Mouse (Mus musculus): ENCODE measurements around the gene Mpc1.
A peak's percentile ranks its signal among the peaks of the same experiment; 100 is the strongest.
"Not testable (repeated sequence)": the region's sequence is repeated elsewhere in the genome, so short reads cannot be mapped to it uniquely, and the experiment has no call there.

Gene Mpc1

DNA sequence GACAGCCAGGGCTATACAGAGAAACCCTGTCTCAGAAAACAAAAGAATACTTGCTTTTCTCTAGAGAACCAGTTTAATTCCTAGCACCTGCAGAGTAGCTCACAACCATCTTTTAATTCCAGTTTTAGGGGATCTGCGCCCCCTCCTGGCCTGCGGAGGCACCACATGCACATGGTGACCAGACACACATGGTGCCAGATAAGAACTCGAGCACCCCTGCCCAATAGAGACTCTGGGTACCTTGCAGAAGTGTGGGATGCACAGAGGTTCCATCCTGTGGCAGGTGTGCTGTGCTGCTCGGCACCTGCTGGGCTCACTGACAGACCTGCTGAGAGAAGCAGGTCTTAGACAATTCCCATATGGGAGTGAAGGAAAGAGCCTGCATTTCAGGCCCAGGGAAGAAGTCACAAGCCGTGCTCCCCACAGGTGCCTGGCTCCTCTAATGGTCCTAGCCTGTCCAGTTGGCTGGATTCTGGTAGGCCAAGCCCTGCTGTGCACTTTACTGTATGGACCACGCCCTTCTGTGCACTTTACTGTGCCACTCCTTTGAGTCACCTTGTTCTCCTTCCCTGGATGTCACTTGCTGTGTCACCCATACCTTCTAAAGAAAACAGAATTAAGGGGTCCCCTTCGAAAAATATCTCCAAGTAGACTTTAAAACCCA, 45.9 kb downstream of the Mpc1 start:
- DNase-seq (ENCODE audit: low read depth, low spot score), result no peak

DNA sequence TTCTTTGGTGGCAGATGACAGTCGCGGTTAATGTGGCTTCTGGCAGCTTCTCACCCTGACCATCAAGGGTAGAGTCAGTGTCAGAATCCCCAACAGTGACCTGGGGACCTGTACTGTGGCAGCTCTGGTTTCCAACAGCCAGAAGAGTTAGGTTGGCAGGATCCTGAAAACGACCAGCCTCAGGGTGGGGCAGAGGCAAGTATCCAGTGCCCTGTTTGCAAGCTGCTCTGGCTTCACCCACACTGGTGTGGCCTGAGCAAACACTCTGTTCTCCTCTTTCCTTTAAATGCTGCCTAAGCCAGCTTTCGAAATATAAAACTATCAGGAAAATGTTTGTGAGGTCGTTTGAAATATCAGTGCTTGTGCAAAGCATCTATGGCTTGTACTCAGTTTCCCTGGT, 47.9 kb downstream of the Mpc1 start:
- no peak for DNase-seq (ENCODE audit: low read depth, low spot score)

DNA sequence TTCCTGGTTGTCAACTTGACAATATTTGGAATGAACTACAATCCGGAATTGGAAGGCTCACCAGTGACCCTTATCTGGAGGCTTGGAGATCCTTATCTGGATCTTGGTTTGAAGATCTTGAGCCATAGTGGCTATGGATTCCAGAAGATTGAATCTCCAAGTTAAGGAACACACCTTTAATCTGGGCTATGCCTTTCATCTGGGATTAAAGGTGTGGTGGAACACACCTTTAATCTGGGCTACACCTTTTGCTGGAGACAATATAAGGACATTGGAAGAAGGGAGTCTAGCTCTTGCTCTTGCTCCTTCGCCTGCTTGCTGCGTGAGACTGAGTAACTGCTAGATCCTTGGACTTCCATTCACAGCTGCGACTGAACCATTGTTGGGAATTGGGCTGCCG, 54.5 kb downstream of the Mpc1 start, which contains the start of gene Prr18:
Gene Prr18, plus strand, starts transcription at position 301 of the 400 bp plus-strand sequence.
- DNase-seq (ENCODE audit: low read depth, low spot score), result not testable (repeated sequence)

DNA sequence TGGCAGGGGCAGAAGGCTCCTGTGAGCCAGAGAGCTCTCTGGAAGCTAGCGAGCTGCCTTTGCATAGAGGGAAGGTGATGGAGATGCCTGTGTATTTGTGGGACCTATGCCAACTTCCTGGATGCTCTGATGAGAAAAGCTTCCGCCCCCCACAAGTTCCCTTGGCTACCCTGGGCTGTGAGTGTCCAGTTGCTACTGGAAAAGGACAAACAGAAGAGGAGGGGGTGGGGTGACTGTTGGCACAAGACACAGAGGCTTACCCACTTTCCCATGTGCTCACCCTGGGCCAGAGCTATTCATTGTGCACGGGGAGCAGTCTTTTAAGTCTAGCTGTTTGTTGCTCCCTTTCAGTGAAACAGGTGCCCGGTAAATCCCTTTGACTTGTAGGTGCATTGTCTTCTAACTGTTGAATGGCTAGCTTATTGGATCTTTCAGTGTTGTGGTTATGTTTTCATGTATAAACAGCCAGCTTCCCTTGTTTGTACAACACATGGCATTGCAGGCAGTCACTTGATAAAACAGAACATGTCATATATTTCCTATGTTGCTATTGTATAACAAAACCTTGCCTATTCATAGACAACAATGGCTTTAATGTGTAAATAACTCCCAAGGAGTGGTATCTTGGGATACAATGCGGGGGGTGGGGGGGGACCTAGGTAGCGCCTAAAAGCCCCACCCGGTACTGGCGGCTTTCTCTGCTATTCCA, 57.1 kb downstream of the Mpc1 start:
- no peak for DNase-seq (ENCODE audit: low read depth, low spot score)

DNA sequence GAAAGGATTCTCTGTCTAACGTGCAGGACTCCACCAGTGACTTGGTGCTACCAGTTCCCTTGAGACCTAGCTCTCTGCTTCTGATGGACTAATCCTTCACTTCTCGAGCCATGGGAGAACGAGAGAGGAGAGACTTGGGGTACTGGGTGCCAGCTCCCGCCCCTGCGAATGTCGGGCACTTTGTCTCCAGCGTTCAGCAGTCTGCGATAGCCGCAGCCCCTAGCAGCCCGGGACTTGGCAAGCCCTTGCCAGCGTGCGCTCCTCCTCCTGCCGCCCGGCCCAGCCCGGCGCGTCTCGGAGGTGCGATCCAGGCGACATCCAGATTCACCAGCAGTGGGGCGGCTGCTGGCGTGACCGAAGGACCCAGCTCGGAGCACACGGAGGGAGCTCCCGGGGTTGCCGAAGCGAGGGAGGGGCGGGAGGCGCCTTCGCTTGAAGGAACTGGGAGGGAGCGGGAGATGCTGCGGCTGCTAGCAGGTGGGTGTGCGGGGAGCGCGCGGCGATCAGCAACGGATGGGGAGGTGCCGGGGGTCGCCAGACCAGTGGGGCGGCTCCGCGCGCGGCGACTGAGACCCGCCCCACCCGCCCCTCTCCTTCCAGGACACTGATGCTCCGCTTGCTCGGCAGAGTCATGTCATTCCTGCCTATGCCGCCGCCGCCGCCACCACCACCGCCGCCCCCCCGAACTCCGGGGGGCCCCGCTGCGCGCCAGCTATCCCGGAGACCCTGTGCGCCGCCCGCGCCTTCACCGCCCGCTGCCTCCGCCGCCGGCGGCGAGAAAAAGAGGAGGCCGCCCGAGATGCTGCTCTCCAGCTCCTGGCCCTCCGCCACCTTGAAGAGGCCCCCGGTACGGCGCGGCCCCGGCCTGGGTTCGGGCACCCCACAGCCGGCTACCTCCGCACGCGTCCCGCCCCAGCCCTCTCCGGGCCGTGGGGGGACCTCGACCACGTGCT, 58.0 kb downstream of the Mpc1 start:
- DNase-seq (ENCODE audit: low read depth, low spot score), result peak; percentile 42

DNA sequence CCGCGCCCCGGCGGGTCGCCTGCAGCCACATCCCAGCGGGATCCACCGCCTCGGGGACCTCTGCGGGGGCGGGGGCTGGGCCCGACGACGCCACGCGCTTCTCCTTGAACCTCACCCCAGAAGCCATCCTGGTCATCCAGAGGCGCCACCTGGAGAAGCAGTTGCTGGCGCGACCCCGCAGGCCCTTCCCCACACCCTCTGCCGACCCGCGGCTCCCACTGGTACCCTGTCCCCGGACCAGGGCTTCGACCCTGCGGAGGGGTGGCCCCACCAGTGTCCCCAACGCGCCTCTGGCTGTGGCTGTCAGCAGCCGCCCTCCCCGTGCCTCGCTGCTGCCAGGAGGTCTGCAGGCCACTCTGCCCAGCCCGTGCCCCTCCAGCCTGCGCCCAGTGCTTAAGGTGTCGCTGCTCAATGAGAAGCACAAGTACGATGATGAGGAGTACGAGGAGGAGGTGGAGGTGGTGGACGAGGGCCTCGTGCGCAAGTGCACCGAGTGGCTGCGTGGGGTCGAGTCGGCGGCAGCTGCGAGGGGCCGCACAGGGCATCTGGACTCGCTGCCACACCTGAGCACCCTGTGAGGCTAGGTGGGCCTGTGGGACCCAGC, 58.8 kb downstream of the Mpc1 start:
- DNase-seq (ENCODE audit: low read depth, low spot score), result no peak

DNA sequence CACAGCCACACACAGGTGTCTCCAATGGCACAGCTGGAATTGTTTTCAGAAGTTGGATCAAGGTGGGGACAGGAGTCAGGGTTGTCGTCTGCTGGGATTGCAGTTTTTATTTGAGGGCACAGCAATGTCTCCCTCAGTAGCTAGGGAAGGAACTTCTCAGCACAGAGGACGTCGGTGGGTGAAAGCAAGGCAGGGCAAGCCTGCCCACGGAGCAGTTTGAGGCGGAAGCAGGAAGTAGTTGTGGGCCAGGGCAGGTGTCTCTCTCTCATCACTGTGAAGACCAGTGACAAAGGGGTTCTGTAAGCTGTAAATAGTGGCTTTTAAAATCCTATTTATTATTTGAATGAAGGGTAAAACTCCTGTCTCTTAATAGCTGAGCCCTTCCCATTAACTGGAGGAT, 60.0 kb downstream of the Mpc1 start:
- DNase-seq (ENCODE audit: low read depth, low spot score), result no peak

DNA sequence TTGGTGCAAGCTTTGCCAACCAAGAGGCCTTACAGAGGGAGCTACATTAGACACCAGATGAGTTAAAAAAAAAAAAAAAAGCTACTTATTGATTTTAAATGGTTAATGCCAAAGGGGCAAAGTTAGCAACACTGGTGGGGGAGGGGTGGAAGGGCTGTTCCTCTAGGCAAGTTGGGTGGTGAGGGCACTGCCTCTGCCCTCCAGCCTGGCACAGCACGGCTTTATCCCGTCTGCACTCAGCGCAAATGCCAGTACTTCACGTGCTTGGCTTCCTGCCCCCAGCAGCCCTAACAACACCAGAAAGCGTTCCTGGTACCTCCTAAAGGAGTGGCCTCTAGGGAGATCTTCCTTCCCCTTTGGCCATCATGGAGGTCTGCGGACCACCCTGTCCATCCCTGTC, 60.7 kb downstream of the Mpc1 start:
- DNase-seq (ENCODE audit: low read depth, low spot score), result no peak
